Mouse (Mus musculus) MEL (cell line): ENCODE data around the gene Rpl19. TPM values are rescaled to one million over a fixed set of nuclear protein-coding genes. Genes with fewer than 3 reads are reported as not detected.

Experiments used
- DNase-seq: peaks from one replicate; pipeline ENCODE4 v3.0.0; 2011; ENCODE audit warnings: low read depth, low spot score
- H3K27ac ChIP-seq: 2 replicates; pipeline ENCODE4 v1.5.1; 2012; ENCODE audit warnings: low read depth, mild to moderate bottlenecking, control low read depth, low read length, moderate library complexity; ENCODE audit not compliant: control insufficient read depth
- H3K27me3 ChIP-seq, 2 experiments: fragments of 150-350 bp in 1 of 2; sonication (generic) in 1 of 2; 2 replicates each; pipeline ENCODE4 v1.6.1; 2012; ENCODE audit warnings: low read length in 2 of 2, mild to moderate bottlenecking in 2 of 2, improper control_type of control experiment in 1 of 2, moderate library complexity in 1 of 2; ENCODE audit not compliant: insufficient read depth in 2 of 2, control insufficient read depth in 1 of 2
- H3K36me3 ChIP-seq, 2 experiments: 2 replicates each; pipeline ENCODE4 v1.6.1; 2012 to 2014; ENCODE audit warnings: low read length in 2 of 2, improper control_type of control experiment in 1 of 2, inconsistent platforms in 1 of 2, mild to moderate bottlenecking in 1 of 2; ENCODE audit not compliant: insufficient read depth in 2 of 2, control insufficient read depth in 1 of 2
- H3K4me1 ChIP-seq, 2 experiments: fragments of 150-350 bp in 1 of 2; sonication (generic) in 1 of 2; 2 replicates each; pipeline ENCODE4 v1.6.1; 2012; ENCODE audit warnings: low read length in 2 of 2, improper control_type of control experiment in 1 of 2, mild to moderate bottlenecking in 1 of 2; ENCODE audit not compliant: insufficient read depth in 2 of 2, control insufficient read depth in 1 of 2
- H3K4me3 ChIP-seq, 2 experiments: fragments of 150-350 bp in 1 of 2; sonication (generic) in 1 of 2; 2 replicates each; pipeline ENCODE4 v1.5.1; 2012; ENCODE audit warnings: low read depth in 2 of 2, low read length in 2 of 2, mild to moderate bottlenecking in 2 of 2, moderate library complexity in 2 of 2, control low read depth in 1 of 2, improper control_type of control experiment in 1 of 2; ENCODE audit not compliant: control insufficient read depth in 1 of 2, insufficient read depth in 1 of 2
- H3K79me2 ChIP-seq: 2 replicates; pipeline ENCODE4 v1.6.1; 2012; ENCODE audit warnings: mild to moderate bottlenecking, low read length, moderate library complexity; ENCODE audit not compliant: control insufficient read depth, poor library complexity, insufficient read depth
- H3K9ac ChIP-seq: 2 replicates; pipeline ENCODE4 v1.6.1; 2012; ENCODE audit warnings: low read depth, mild to moderate bottlenecking, control low read depth, low read length, moderate library complexity; ENCODE audit not compliant: control insufficient read depth, poor library complexity, severe bottlenecking
- H3K9me3 ChIP-seq: fragments of 150-350 bp; sonication (generic); replicated peaks from 2 replicates; pipeline ENCODE4 v1.6.1; 2012; ENCODE audit warnings: mild to moderate bottlenecking, low read length, improper control_type of control experiment, moderate library complexity; ENCODE audit not compliant: insufficient read depth
- BHLHE40 ChIP-seq: IDR thresholded peaks from 2 replicates; pipeline ENCODE4 v1.6.1; 2012; ENCODE audit warnings: low read depth, mild to moderate bottlenecking, inconsistent platforms, low read length, improper control_type of control experiment, borderline replicate concordance
- EP300 ChIP-seq, 2 experiments: IDR thresholded peaks; 2 replicates each; pipeline ENCODE4 v1.6.1; 2011; ENCODE audit warnings: improper control_type of control experiment in 2 of 2, low read length in 2 of 2, low read depth in 1 of 2, mild to moderate bottlenecking in 1 of 2
- GABPA ChIP-seq: IDR thresholded peaks from 2 replicates; pipeline ENCODE4 v1.6.1; 2012; ENCODE audit warnings: low read depth, mild to moderate bottlenecking, inconsistent platforms, low read length, improper control_type of control experiment, moderate library complexity
- GATA1 ChIP-seq: IDR thresholded peaks from 2 replicates; pipeline ENCODE4 v1.6.1; 2011; ENCODE audit warnings: low read depth, low read length, improper control_type of control experiment
- JUND ChIP-seq: IDR thresholded peaks from 2 replicates; pipeline ENCODE4 v1.6.1; 2011; ENCODE audit warnings: low read depth, mild to moderate bottlenecking, improper control_type of control experiment, low read length
- KAT2A ChIP-seq: conservative IDR thresholded peaks from 2 replicates; pipeline ENCODE4 v1.6.1; 2012; ENCODE audit warnings: low read depth, low read length, improper control_type of control experiment, inconsistent platforms
- MAZ ChIP-seq: IDR thresholded peaks from 2 replicates; pipeline ENCODE4 v1.6.1; 2012; ENCODE audit warnings: low read depth, mild to moderate bottlenecking, inconsistent platforms, low read length, improper control_type of control experiment
- MEF2A ChIP-seq: IDR thresholded peaks from 2 replicates; pipeline ENCODE4 v1.6.1; 2014; ENCODE audit warnings: low read depth, mild to moderate bottlenecking, inconsistent platforms, low read length, improper control_type of control experiment; ENCODE audit not compliant: poor library complexity, insufficient replicate concordance, severe bottlenecking; ENCODE audit errors: extremely low read depth
- MXI1 ChIP-seq: IDR thresholded peaks from 2 replicates; pipeline ENCODE4 v1.6.1; 2011; ENCODE audit warnings: mild to moderate bottlenecking, low read depth, low read length, improper control_type of control experiment
- MYB ChIP-seq: IDR thresholded peaks from 2 replicates; pipeline ENCODE4 v1.6.1; 2011; ENCODE audit warnings: mild to moderate bottlenecking, low read depth, low read length, improper control_type of control experiment
- NELFE ChIP-seq: IDR thresholded peaks from 2 replicates; pipeline ENCODE4 v1.6.1; 2011; ENCODE audit warnings: low read depth, low read length, improper control_type of control experiment
- TAL1 ChIP-seq: IDR thresholded peaks from 2 replicates; pipeline ENCODE4 v1.6.1; 2012; ENCODE audit warnings: mild to moderate bottlenecking, inconsistent platforms, low read length, moderate library complexity, mixed read lengths
- UBTF ChIP-seq: IDR thresholded peaks from 2 replicates; pipeline ENCODE4 v1.6.1; 2012; ENCODE audit warnings: low read depth, mild to moderate bottlenecking, inconsistent platforms, low read length, improper control_type of control experiment, moderate library complexity, borderline replicate concordance; ENCODE audit not compliant: insufficient read depth
- ZKSCAN1 ChIP-seq: IDR thresholded peaks from 2 replicates; pipeline ENCODE4 v1.6.1; 2012; ENCODE audit warnings: low read depth, mild to moderate bottlenecking, inconsistent platforms, low read length, improper control_type of control experiment, moderate library complexity
- ZNF384 ChIP-seq: IDR thresholded peaks from 2 replicates; pipeline ENCODE4 v1.6.1; 2012; ENCODE audit warnings: low read depth, mild to moderate bottlenecking, inconsistent platforms, low read length, improper control_type of control experiment
- polyA plus RNA-seq, 2 experiments: library from polyadenylated mRNA; stranded (reverse) in 1 of 2; unstranded in 1 of 2; fragments of >175 nt in 1 of 2; fragments of >200 nt in 1 of 2; gene quantifications; 2 replicates each; pipeline versions ENCODE4 v1.2.1 to v1.2.4; 2012; ENCODE audit warnings: low replicate concordance in 2 of 2, low read depth in 1 of 2; ENCODE audit not compliant: insufficient read length in 2 of 2, insufficient read depth in 1 of 2, missing spikeins in 1 of 2
- total RNA-seq: library from RNA; depleted of rRNA; stranded (reverse); fragments of 300-350 nt; gene quantifications from 2 replicates; pipeline ENCODE4 v1.2.3, GENCODE M21; 2012

The Rpl19 gene
- total and polyA plus RNA-seq, 3 experiments: 210 to 4,715 (median 2,650) TPM

DNA sequence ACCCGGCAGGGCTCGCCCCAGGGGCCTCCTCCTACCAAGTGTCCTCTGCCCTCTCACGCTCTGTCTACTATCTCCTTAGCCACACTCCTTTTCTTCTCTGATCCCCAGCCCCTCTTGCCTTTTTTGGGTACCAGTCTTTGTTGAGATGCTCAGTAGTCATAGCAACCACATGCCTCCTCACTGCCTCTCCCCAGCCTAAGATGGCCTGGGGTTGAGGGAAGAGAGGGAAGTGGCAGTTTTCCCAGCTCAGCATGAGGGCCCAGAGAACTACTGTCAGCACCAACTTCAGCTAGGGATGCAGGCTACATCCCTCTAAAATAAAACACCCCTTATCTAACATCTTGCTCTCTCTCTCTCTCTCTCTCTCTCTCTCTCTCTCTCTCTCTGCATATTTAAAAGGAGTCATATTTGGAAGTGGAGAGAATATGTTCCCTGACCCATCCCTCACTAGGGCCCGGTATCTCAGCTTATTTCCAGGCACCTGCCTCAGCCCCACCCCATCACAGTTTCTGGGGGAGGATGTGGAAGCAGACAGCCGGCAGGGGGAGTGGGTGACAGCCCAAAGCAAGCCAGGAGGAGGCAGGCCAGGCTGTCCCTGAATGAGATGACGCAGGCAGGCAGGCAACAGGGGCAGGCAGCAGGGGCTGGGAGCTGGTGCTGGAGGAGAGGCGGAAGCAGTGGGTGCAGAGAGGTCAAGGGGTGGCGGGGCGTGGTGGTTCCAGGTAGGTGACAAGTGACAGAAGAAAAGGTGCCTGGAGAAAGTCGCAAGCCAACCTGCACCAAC, 7.5 kb upstream of the Rpl19 start:
- Histone ChIP-seq H3K4me1 (peaks cover 3 to 10% of the 10 kb centered on the region in 2 experiments; a peak in 3 of 4 replicates), H3K9ac (no peak overlapping the region), H3K27me3 (no peaks in the 10 kb centered on the region), H3K36me3 (peaks cover 0 to 3% of the 10 kb centered on the region in 2 experiments; a peak in 1 of 4 replicates), H3K4me3 (no peak overlapping the region), H3K27ac (no peak overlapping the region), H3K79me2 (peaks cover 4% of the 10 kb centered on the region; the same call in 1 of the 2 replicates), H3K9me3 (no peaks in the 10 kb centered on the region)
- no peak for TF ChIP-seq BHLHE40
- TF ChIP-seq ZNF384: no peak
- TF ChIP-seq GATA1: no peak
- no peak for TF ChIP-seq MEF2A
- no peak for TF ChIP-seq EP300 (IDR thresholded peaks at IDR 0.05; ENCODE audit: low read depth in 1 of 2, low read length in 2 of 2)
- no peak for TF ChIP-seq KAT2A
- DNase-seq: no peak

DNA sequence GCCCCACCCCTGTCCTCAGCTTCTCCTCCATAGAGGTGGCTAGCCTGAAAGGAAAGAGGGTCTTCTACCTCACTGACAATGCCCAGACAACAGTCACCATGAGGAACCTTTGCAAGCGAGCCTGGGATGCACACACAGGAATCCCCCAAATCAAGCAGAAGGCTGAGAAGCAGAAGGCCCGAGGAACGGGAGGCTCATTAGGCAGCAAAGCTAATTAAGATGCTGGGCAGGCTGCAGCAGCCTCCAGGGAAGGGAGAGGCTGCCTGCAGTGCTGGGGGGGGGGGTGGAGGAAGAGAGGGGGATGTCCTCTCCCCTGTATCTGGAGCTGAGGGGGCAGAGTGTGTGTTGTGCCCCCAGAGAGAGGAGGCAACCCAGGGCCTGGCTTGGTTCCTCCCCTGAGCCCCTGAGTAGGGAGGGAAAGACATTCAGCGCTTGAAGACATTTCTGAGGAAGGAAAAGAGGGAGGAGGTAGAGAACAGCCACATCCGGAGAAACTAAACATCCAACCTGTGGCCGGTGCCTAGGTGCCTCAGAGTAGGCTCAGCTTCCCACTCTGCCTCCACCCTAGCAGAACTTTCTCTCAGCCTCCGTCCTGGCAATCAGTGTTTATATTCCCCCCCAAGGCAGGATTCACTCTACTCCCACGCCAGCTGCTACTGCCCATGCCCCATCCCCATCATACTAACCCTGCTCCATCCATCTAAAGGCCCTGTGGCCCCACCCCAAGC, 6.5 kb upstream of the Rpl19 start:
- Histone ChIP-seq H3K36me3 (peaks cover 0 to 3% of the 10 kb centered on the region in 2 experiments; a peak in 1 of 4 replicates), H3K4me3 (no peak overlapping the region), H3K27me3 (no peaks in the 10 kb centered on the region), H3K27ac (no peak overlapping the region), H3K79me2 (peaks cover 4% of the 10 kb centered on the region; the same call in 1 of the 2 replicates), H3K9ac (no peak overlapping the region), H3K9me3 (no peaks in the 10 kb centered on the region), H3K4me1 (peaks cover 3 to 10% of the 10 kb centered on the region in 2 experiments; a peak in 3 of 4 replicates)
- DNase-seq: no peak
- TF ChIP-seq TAL1: no peak
- TF ChIP-seq MAZ: no peak

DNA sequence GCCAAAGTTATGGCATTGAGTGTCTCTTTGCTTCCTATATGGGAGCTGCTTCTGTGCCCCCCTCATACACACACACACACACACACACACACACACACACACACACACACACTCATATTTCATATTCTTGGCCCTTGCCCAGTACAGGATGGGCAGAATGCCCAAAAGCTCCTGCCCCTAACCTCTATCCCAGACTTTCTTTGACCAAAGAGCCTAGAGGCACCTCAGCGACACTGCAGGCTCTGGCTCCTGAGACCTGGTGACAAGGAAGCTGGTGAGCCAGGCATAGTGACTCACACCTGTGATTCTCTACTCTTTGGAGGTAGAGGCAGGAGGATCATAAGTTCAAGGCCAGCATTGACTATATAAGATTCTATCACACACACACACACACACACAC, 5.8 kb upstream of the Rpl19 start:
- Histone ChIP-seq H3K36me3 (peaks cover 0 to 5% of the 10 kb centered on the region in 2 experiments; a peak in 2 of 4 replicates), H3K4me3 (no peak overlapping the region), H3K27me3 (no peaks in the 10 kb centered on the region), H3K79me2 (peaks cover 4% of the 10 kb centered on the region; the same call in 1 of the 2 replicates), H3K4me1 (peaks cover 4 to 12% of the 10 kb centered on the region in 2 experiments; a peak in 3 of 4 replicates), H3K9me3 (no peaks in the 10 kb centered on the region), H3K9ac (no peak overlapping the region), H3K27ac (no peak overlapping the region)
- peak; percentile 44 for DNase-seq
- TF ChIP-seq JUND (no peak), NELFE (no peak), MXI1 (no peak), MYB (no peak), ZKSCAN1 (no peak), EP300 (IDR thresholded peaks at IDR 0.05; ENCODE audit: low read depth in 1 of 2, low read length in 2 of 2) (no peak), GABPA (no peak), UBTF (no peak)
